Mouse (Mus musculus): ENCODE results near the gene Tes. TPM values are rescaled to one million over a fixed set of nuclear protein-coding genes. Genes with fewer than 3 reads are reported as not detected.

The Tes gene
- polyA plus RNA-seq, 1 experiment: 11.7 TPM

DNA sequence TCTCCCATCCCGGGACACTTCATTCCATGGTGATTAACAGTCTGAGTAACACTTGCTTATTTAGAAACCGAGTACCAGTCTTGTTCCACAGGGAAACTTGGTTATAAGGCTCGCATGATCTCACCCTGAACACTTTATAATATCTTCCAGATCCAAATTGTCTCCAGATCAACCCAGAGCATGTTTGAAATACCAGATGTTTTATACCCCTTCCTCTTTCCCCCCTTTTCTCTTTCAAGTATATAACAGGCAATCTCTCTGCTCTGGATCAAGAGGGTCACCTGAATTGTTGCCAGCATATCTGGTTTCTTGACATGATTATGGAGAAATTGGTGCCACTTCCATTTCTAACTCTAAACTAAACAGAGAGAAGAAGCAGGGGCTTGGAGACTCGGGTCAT lies 17.3 kb downstream of the Tes start:
- Histone ChIP-seq H3K4me1 (ENCODE audit: control insufficient read depth, insufficient read depth, low read length) (no peaks in the 10 kb centered on the region), H3K27ac (ENCODE audit: control insufficient read depth, insufficient read depth, low read depth, low read length, poor library complexity) (no peak overlapping the region), H3K4me3 (replicated peaks; ENCODE audit: control insufficient read depth, low read depth, low read length) (no peak overlapping the region)
- TF ChIP-seq POLR2A (IDR thresholded peaks at IDR 0.05; ENCODE audit: borderline replicate concordance, control insufficient read depth, low read depth, low read length): no peak
- TF ChIP-seq CTCF (IDR thresholded peaks at IDR 0.05; ENCODE audit: control insufficient read depth, insufficient read depth, low read length): no peak
- WGBS: 76% methylated on average over 4 of the region's 4 CpGs

DNA sequence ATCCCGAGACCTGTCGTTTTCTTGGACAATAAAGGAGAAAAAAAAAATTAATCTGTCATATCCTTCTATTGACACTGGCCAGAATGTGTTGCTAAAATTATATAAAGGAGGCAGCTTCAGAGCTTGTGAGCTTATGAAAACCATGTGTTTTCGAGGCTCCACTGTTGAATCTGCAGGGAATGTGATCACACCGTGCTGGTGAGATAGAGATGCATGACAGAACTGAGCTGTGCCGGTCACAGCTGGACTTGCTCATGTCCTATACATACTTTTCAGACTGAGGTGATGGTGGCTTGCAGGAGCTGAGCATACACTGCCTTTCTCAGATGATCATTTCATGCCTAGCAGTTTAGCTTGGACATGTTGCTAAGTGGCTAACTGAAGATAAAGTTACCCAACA lies 17.9 kb downstream of the Tes start:
- no peak overlapping the region for H3K27ac ChIP-seq (ENCODE audit: control insufficient read depth, insufficient read depth, low read depth, low read length, poor library complexity)
- H3K4me1 ChIP-seq (ENCODE audit: control insufficient read depth, insufficient read depth, low read length): no peaks in the 10 kb centered on the region
- 84% methylated on average over 5 of the region's 5 CpGs for WGBS
- no peak overlapping the region for H3K4me3 ChIP-seq (replicated peaks; ENCODE audit: control insufficient read depth, low read depth, low read length)
- TF ChIP-seq POLR2A (IDR thresholded peaks at IDR 0.05; ENCODE audit: borderline replicate concordance, control insufficient read depth, low read depth, low read length) (no peak), CTCF (IDR thresholded peaks at IDR 0.05; ENCODE audit: control insufficient read depth, insufficient read depth, low read length) (no peak)

DNA sequence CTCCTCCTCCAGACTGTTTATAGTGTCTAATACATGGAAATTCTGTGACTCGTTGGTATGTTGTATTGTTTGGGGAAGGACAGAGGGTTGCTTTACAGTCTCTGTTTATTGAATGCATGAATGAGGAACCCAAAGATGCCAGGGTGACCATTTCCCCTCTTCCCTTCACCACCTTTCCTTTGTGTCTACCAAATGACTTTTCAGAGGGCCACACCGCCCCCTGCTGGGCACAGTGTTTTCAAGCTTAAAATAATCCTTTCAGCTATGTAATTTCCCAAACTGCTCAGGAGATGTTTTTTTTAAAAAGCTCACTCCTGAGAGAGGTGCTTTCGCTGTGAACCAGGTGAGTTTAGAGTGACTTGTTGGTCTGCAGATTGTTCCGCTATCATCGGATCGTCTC lies 22.5 kb downstream of the Tes start:
- no peaks in the 10 kb centered on the region for H3K4me1 ChIP-seq (ENCODE audit: control insufficient read depth, insufficient read depth, low read length)
- WGBS: 63% methylated on average over 6 of the region's 6 CpGs
- no peak overlapping the region for H3K27ac ChIP-seq (ENCODE audit: control insufficient read depth, insufficient read depth, low read depth, low read length, poor library complexity)
- TF ChIP-seq POLR2A (IDR thresholded peaks at IDR 0.05; ENCODE audit: borderline replicate concordance, control insufficient read depth, low read depth, low read length) (no peak), CTCF (IDR thresholded peaks at IDR 0.05; ENCODE audit: control insufficient read depth, insufficient read depth, low read length) (peak; percentile 66)
- no peak overlapping the region for H3K4me3 ChIP-seq (replicated peaks; ENCODE audit: control insufficient read depth, low read depth, low read length)

DNA sequence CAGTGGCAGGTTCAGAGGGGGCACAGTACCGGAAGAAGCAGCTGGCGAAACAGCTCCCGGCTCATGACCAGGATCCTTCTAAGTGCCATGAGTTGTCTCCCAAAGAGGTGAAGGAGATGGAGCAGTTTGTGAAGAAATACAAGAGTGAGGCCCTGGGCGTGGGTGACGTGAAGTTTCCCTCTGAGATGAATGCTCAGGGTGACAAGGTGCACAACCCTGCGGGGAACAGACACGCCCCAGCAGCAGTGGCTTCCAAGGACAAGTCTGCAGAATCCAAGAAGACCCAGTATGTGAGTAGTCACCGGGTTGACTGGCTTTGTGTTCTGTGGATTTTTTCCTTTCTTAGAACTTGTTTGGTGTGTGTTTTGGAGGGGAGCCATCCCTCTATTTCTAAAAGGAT lies 32.4 kb downstream of the Tes start:
- H3K4me1 ChIP-seq (ENCODE audit: control insufficient read depth, insufficient read depth, low read length): no peaks in the 10 kb centered on the region
- TF ChIP-seq CTCF (IDR thresholded peaks at IDR 0.05; ENCODE audit: control insufficient read depth, insufficient read depth, low read length): no peak
- no peak for TF ChIP-seq POLR2A (IDR thresholded peaks at IDR 0.05; ENCODE audit: borderline replicate concordance, control insufficient read depth, low read depth, low read length)
- no peak overlapping the region for H3K27ac ChIP-seq (ENCODE audit: control insufficient read depth, insufficient read depth, low read depth, low read length, poor library complexity)
- 88% methylated on average over 8 of the region's 8 CpGs for WGBS
- H3K4me3 ChIP-seq (replicated peaks; ENCODE audit: control insufficient read depth, low read depth, low read length): no peak overlapping the region

DNA sequence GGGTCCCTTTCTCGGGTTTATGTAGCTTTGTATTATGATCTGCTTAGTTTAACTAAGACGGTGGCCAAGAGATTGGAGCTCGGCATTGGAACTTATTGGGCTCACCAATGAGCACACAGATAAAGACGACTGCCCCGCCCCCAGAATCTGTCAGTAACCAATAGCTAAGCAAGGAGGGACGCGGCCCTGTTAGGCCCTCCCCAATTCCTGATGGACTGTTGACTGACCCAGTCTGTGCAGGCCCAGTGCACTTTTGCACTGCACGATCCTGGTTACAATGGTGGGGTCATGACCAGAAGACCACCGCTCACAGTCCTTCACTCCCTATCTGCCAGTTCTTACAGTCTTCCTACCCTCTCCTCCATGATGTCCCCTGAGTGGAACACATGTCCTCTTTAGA lies 33.6 kb downstream of the Tes start:
- TF ChIP-seq POLR2A (IDR thresholded peaks at IDR 0.05; ENCODE audit: borderline replicate concordance, control insufficient read depth, low read depth, low read length) (no peak), CTCF (IDR thresholded peaks at IDR 0.05; ENCODE audit: control insufficient read depth, insufficient read depth, low read length) (no peak)
- Histone ChIP-seq H3K4me3 (replicated peaks; ENCODE audit: control insufficient read depth, low read depth, low read length) (no peak overlapping the region), H3K27ac (ENCODE audit: control insufficient read depth, insufficient read depth, low read depth, low read length, poor library complexity) (no peak overlapping the region), H3K4me1 (ENCODE audit: control insufficient read depth, insufficient read depth, low read length) (no peaks in the 10 kb centered on the region)
- 91% methylated on average over 9 of the region's 9 CpGs for WGBS

DNA sequence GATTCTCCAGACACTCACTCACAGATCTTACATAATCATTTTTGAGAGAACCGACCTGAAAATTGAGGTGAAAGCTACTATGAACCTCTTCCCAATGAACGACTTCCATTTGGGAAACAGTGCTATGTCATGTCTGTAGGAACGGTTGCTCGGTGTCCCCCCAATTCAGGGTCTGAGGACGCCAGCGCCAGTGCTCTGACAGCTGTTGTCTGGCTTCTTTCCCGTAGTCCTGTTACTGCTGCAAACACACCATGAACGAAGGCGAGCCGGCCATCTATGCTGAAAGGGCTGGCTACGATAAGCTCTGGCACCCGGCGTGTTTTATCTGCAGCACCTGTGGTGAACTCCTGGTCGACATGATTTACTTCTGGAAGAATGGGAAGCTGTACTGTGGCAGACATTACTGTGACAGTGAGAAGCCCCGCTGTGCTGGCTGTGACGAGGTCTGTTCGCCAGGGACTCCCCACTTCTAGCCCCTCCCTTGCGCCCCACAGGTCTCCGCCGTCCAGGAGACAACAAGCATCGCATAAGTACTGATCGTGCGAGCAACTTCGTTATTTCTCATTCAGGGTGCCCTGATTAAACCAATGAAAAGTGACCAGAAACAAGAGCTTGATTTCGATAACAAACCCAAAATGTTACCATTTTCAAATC lies 34.7 kb downstream of the Tes start:
- TF ChIP-seq POLR2A (IDR thresholded peaks at IDR 0.05; ENCODE audit: borderline replicate concordance, control insufficient read depth, low read depth, low read length) (no peak), CTCF (IDR thresholded peaks at IDR 0.05; ENCODE audit: control insufficient read depth, insufficient read depth, low read length) (no peak)
- Histone ChIP-seq H3K4me3 (replicated peaks; ENCODE audit: control insufficient read depth, low read depth, low read length) (no peak overlapping the region), H3K4me1 (ENCODE audit: control insufficient read depth, insufficient read depth, low read length) (no peaks in the 10 kb centered on the region), H3K27ac (ENCODE audit: control insufficient read depth, insufficient read depth, low read depth, low read length, poor library complexity) (no peak overlapping the region)
- 89% methylated on average over 25 of the region's 25 CpGs for WGBS

DNA sequence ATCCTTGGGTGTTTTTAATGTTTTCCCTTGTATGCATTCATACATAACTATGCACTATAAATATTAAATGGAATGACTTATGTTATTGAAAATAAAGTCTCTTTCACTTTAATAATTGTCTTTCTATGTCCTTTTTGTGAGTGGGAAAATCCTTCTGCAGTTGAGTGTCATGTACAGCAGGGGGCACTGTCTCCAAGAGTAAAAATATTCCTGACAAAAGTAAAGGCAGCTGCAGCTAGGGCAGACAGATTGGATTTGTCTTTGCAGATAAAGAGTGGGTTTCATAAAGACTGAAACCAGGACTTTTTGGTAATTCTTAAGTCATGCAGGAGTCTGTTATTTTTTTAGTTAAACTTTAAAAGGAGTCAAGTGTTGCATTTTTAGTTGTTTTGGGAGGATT lies 40.8 kb downstream of the Tes start:
- TF ChIP-seq POLR2A (IDR thresholded peaks at IDR 0.05; ENCODE audit: borderline replicate concordance, control insufficient read depth, low read depth, low read length) (no peak), CTCF (IDR thresholded peaks at IDR 0.05; ENCODE audit: control insufficient read depth, insufficient read depth, low read length) (peak; percentile 26; the same call in 1 of the 2 replicates)
- no peak overlapping the region for H3K4me3 ChIP-seq (replicated peaks; ENCODE audit: control insufficient read depth, low read depth, low read length)
- H3K4me1 ChIP-seq (ENCODE audit: control insufficient read depth, insufficient read depth, low read length): no peaks in the 10 kb centered on the region; the same call in 1 of the 2 replicates
- H3K27ac ChIP-seq (ENCODE audit: control insufficient read depth, insufficient read depth, low read depth, low read length, poor library complexity): no peak overlapping the region

DNA sequence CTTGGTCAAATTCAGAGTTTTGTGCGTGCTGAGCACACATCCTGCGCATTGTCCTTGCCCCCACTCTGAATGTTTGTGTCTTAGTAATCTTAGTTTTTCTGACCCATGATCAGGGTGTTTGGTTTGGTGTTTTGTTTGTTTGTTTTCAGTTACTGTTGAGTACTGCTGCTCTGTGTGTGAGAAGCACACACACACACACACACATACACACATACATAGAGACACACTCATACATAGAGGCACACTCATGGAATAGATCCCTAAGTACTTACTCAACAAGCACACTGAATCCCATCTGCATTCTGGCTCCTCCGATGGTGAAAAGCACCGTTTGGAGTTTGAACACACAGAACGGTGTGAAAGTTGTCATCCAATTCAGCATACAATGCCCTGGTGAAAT lies 41.5 kb downstream of the Tes start:
- no peaks in the 10 kb centered on the region; the same call in 1 of the 2 replicates for H3K4me1 ChIP-seq (ENCODE audit: control insufficient read depth, insufficient read depth, low read length)
- TF ChIP-seq POLR2A (IDR thresholded peaks at IDR 0.05; ENCODE audit: borderline replicate concordance, control insufficient read depth, low read depth, low read length) (no peak), CTCF (IDR thresholded peaks at IDR 0.05; ENCODE audit: control insufficient read depth, insufficient read depth, low read length) (no peak)
- H3K27ac ChIP-seq (ENCODE audit: control insufficient read depth, insufficient read depth, low read depth, low read length, poor library complexity): no peak overlapping the region
- 89% methylated on average over 5 of the region's 5 CpGs for WGBS
- no peak overlapping the region for H3K4me3 ChIP-seq (replicated peaks; ENCODE audit: control insufficient read depth, low read depth, low read length)

DNA sequence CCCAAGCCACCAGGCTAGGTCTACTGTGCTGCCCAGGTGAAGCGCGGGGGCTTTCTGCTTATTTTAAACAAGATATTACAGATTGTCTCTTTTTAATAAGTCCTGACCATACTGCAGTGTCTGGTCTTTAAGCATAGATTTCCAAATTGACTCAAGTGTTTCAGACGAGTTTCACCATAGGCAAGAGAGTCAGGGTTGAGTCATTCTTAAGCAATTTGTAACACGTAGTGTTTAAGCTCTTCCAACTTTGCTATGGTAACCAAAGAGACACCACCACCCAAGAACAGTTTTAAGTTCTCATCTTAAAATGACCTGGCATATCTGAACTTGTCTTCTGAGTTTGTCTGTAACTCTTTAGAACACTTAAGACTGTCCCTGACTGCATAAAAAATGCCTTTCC lies 44.3 kb downstream of the Tes start:
- TF ChIP-seq CTCF (IDR thresholded peaks at IDR 0.05; ENCODE audit: control insufficient read depth, insufficient read depth, low read length) (no peak), POLR2A (IDR thresholded peaks at IDR 0.05; ENCODE audit: borderline replicate concordance, control insufficient read depth, low read depth, low read length) (no peak)
- no peak overlapping the region for H3K27ac ChIP-seq (ENCODE audit: control insufficient read depth, insufficient read depth, low read depth, low read length, poor library complexity)
- H3K4me1 ChIP-seq (ENCODE audit: control insufficient read depth, insufficient read depth, low read length): no peaks in the 10 kb centered on the region; the same call in 1 of the 2 replicates
- WGBS: 61% methylated on average over 4 of the region's 4 CpGs
- no peak overlapping the region for H3K4me3 ChIP-seq (replicated peaks; ENCODE audit: control insufficient read depth, low read depth, low read length)

All from bone marrow, adult 2 months (tissue).